Mouse (Mus musculus): Measurements from ENCODE around the gene Dus3l. TPM values are rescaled to one million over a fixed set of nuclear protein-coding genes. Genes with fewer than 3 reads are reported as not detected.

Dus3l gene
- total RNA-seq, 4 experiments from 2014 or later = 65.0 to 75.5 (median 71.4) TPM

- DNase-seq (ENCODE audit: low spot score in 2 of 2) = no peak
Observed at GRCm38 (mm10) chr17:56754271-56755185, 10.0 kb upstream of the Dus3l start.

DNA sequence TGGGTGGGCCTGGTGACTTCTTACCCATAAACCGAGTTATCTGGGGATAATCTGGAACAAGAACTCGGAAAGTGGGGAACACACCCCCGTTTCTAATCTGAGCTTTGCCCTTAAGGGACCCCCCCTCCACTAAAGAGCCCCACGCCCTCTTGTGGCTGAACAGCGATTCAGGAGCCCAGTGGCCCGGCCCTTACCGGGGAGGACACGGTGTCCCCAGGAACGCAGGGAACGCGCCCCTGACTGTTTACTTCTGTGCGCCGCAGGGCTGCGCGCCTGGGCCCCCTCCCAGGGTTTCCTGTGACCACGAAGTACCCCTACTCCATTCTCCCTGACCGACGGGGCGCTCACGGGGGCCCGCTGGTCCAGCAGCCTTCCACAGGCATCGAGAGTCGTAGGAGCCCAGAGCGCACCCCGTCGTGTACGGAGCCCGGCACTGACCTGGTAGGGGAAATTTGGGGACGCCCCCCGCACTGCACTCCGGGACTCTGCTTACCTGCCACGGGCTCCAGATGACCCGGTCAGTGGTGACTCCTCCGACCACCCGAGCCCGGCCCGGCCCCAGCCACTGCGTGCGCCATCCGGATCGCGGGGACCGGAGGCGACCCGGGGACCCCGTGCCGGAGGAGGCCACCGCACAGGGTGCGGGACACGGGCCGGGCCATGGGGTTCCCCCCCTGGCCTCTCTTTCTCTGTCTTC lies 7.7 kb upstream of the Dus3l start:
- DNase-seq (ENCODE audit: low spot score in 2 of 2) = no peak

DNA sequence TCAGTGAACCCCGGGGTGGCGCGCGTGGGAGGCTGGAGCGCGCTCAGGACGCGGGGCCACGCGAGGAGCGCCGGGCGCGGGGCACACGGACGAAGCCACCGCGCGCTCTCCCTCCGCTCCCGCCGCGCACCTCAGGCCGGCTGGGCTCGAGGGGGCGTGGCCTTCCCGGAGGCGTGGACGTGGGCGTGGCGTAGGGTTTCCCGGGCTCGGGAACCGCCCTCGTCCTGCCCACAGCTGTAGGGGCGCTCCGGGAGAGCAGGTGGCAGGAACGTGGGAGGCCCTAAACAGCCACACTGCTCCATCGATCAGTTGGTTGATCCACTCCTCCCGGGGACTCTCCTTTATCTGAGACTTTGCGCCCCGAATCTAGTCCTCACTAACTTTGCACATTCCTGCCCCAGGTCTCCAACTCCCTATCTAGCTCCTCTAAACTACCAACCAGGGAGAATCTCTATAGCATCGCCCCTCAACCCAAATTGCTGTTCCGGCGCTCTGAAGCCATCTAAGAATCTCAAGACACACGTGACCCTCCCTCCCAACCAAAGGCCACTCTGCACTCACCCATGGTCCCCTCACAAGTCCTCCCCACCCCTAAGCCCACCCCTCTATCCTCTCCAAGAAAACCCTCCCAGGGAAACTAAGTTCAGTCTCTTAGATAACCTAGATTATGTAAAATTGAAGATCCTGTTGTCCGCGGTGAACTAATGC lies 7.0 kb upstream of the Dus3l start, which contains the start of gene Nrtn:
Nrtn (minus strand) TSS at position 115 of the 708 bp plus-strand sequence.
- peak; percentile 39 to 44 for DNase-seq (ENCODE audit: low spot score in 2 of 2)

DNA sequence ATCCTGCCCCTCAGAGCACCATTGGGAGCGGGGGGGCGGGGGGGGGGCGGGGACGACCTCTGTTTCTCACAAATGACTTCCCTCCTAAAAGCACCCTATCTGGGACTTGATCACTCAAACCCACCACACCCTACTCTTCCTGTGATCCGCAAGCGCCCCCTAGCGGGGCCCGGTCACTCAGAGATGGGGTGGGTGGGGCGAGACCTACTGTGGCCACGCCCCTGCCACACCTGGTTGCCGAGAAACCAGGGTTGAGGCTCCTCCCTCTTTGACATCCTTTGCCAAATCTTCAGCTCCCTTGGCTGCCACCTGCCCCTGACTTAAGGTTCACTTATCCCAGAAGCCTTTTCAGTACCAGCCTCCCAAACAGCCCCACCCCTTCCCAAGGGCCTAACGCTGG lies 6.4 kb upstream of the Dus3l start:
- peak; percentile 45 to 52 for DNase-seq (ENCODE audit: low spot score in 2 of 2)

GRCm38 (mm10) chr17:56759261-56759660 lies 5.3 kb upstream of the Dus3l start:
- no peak for DNase-seq (ENCODE audit: low spot score in 2 of 2)

GRCm38 (mm10) chr17:56761077-56761476 lies 3.5 kb upstream of the Dus3l start:
- no peak for DNase-seq (ENCODE audit: low spot score in 2 of 2)

DNA sequence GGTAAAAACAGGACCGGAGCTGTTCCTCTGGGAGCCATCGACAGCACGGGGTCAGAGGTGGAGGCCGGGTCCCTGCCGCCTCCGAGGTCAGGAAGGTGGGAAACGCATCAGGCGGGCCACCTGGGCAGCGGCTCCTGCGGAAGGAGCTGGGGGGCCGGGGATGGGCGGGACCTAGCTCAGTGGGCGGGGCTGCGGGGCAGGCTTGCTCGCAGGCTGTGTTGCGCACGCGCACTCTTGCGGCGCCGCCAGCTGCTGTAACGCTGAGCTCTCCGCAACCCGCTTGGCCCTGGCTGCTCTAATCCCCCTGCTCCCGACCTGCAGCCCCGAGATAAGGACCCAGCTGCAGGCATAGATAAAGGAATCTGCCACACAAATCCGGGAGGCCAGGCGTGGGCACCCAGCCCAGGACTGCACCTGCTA lies 2.6 kb upstream of the Dus3l start:
- DNase-seq (ENCODE audit: low spot score in 2 of 2) = peak; percentile 64 to 81

DNA sequence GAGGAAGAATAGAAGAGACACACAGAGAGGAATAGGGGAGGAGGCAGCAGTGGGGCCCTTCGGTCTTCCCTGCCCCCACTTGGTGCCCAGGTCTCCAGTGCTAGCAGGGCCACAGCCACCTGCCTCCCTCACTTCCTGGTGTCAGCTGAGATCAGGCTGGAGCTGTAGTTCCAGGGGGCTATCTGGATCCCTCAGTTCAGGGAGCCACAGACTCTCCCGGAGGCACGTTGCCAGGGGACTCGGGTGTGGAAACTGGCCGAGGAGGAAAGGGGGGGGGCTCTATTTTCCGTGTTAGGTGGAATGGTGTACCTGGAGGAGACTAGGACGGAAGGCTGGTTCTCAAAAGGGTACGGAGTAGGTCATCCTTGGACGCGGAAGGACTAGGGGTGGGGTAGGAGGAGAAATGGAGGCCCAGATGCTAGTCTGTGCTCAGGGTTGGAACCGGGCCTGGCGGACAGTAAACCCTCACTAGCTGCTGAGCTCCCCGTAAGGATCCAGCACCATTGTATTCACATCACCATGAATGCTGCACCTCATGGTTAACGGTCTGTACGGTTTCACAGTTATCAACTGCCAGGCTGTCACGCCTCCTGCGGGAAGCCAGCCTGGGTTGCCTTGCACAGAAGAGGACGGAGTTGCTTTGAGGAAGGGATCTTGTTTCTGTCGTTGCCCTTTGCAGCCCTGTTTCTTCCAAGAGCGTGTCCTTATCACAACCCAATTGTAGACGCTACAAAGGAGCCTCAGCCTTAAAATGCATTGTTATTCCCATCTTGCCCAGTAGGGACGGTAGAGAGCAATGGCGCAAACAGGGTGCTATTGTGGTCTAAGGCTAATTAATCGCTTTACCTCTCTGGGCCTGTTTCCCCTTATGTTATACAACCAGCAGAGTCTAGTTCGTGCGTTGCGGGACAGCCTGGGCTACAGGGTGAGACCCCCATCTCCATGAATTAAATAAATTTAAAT lies 1.5 kb upstream of the Dus3l start:
- peak; percentile 50 to 71 for DNase-seq (ENCODE audit: low spot score in 2 of 2)

GRCm38 (mm10) chr17:56763741-56764250 lies 761 bp upstream of the Dus3l start:
- DNase-seq (ENCODE audit: low spot score in 2 of 2) = no peak

DNA sequence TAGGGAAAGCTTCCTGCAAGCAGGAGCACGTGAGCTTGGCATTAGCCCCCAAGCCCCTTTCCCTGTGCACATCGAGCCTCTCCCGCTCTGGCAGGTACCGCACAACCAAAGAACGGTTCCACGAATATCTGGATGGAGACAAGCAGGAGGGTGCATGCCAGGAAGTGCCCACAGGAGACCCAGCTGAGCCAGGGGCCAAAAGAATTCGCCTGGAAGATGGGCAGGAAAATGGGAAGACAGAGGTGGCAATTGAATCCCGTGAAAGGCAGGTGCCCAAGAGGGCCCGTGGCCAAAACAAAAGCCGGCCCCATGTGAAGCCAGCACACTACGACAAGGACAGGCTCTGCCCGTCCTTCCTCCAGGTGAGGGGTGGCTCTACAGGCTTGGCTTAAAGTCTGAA lies 874 bp downstream of the Dus3l start:
- DNase-seq (ENCODE audit: low spot score in 2 of 2) = no peak

DNA sequence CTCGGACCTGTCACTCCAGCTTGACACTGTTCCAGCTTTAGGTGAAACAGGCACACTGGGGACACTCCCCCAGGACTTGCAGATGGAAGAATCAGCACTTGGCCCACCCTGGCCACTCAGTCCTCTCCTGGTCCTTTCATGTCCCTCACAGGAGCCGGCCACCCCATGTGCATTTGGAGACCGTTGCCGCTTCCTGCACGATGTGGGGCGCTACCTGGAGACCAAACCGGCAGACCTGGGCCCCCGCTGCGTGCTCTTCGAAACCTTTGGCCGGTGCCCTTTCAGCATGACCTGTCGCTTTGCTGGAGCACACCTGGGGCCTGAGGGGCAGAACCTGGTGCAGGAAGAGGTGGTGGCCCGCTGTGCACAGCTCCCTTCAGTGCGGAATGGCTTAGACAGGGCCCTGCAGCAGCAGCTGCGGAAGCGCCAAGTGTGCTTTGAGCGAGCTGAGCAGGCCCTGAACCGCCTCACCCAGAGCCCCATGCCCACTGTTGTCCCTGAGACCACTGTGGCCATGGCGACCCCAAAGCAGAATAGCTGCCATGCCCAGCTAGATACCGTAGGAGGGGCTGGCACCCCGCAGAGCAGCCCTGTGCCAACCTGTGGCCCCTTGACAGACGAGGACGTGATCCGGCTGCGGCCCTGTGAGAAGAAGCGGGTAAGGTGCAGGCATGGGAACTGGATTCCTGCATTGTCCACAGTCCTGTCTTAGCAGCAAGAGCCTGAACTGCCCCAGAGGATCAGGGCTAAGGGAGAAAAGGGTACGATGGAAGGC lies 2.3 kb downstream of the Dus3l start:
- no peak for DNase-seq (ENCODE audit: low spot score in 2 of 2)

GRCm38 (mm10) chr17:56767531-56768135 lies 3.1 kb downstream of the Dus3l start:
- DNase-seq (ENCODE audit: low spot score in 2 of 2) = no peak

- no peak for DNase-seq (ENCODE audit: low spot score in 2 of 2)
Observed at GRCm38 (mm10) chr17:56768941-56769340, 4.4 kb downstream of the Dus3l start.

DNA sequence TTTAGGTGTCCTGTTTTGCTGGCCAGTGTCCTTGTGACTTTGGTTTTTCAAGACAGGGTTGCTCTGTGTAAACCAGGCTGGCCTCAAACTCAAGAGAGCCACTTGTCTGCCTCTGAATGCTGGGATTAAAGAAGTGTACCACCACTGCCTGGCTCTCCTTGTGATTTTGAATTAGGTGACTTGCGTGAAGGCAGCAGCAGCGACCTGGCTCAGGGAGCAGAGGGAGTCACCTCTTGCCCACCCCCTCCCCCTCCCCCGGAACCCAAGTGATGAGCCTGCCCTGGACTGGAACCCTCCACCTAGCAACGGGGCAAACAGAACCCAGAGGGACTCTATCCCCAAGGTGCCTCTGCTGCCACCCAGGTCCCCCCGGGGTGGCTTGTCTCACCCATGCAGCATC lies 5.4 kb downstream of the Dus3l start, which contains the start of gene Prr22:
Prr22 (plus strand) TSS at position 301 of the 400 bp plus-strand sequence.
- DNase-seq (ENCODE audit: low spot score in 2 of 2) = no peak

DNA sequence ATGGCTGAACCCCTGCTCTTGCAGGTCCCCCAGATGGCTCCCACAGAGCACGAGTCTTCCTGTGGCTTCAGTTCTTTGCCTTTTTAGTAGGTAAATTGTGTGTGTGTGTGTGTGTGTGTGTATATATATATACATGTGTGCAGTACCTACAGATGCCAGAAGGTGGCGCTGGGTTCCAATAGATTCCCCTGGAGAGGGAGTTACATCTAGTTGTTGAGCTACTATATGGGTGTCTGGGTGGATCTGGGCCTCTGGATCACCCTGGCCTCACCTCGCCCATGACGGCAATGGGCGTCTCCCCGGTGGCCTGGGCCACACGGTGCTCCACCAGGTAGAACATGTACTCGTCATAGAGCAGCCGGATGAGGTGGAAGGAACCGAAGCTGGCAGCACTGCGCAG lies 13.0 kb downstream of the Dus3l start:
- DNase-seq (ENCODE audit: low spot score in 2 of 2) = no peak

DNA sequence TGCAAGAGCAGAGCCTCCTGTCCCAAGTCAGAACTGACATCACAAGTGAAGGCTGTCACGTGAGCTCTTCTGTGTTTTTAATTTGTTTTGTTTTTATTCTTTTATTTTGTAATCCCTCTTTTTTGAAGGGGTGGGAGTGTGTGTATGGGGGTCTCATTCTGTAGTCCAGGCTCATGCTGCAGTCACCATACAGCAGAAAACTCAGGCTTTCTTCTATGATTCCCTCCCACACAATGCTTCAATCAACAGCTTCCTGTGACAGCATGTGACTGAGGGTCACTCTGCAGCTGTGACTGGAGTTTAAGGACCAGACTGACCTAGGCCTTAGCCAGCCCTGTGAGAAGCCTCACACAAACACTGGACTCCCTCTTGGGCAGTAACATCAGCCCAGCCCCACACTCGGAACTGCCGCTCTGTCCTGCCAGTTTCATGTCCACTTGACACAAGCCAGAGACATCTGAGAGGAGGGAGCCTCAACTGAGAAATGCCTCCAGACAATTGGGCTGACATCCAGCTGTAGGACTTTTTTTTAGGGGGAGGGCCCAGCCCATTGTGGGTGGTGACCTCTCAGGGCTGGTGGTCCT lies 14.3 kb downstream of the Dus3l start:
- no peak for DNase-seq (ENCODE audit: low spot score in 2 of 2)

DNA sequence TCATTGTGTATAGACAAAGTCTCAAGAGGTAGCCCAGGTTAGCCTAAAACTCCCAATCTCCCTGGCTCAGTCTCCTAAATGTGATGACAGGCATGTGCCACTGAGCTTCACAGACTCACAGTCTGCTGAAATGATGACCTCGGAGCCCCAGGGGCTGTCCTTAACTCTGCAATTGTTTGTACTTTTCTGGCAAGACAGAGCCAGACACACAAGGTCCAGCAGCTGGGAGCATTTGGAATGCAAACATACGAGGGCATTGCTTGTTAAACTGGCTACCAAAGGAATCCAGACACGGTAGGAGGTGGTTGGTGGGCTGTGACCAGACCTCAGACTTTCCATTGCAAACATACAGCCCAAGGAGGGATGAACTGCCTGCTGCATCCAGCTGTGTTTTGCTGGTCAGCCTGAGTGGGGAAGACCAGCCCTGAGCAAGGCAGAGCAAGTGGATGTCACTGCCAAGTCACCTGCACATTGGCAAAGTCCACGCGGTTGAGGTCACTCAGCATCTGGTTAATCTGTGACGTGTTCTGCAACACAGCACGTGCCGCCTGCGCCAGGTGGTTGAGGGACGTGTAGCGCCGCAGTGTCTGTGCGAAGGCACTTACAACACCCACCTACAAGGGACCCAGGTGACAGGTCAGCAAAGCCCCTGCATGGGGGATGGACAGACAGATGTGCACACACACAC lies 15.9 kb downstream of the Dus3l start:
- no peak for DNase-seq (ENCODE audit: low spot score in 2 of 2)

DNA sequence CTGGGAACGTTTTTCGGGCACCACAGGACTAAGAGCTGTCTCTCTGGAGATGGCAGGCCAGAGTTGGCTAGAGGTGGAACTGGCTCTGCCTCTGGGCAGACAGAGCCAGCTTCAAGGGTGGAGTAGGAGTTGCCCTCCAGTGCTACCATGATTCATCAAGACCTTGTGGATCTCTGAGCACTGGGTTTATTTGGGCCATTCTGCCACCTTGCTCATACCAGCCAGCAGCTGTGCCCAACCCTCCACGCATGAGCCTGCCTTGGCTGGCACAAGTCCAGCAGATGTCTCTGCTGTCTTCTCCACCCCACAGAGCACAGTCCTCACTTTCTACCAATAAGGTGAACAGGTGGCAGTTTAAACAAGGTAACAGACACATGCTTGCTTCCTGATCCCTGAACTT lies 24.3 kb downstream of the Dus3l start:
- no peak for DNase-seq (ENCODE audit: low spot score in 2 of 2)

All from layer of hippocampus, adult 8-10 months (tissue).